Mouse (Mus musculus): Measurements from ENCODE around the gene Acap2.

The Acap2 gene

DNA sequence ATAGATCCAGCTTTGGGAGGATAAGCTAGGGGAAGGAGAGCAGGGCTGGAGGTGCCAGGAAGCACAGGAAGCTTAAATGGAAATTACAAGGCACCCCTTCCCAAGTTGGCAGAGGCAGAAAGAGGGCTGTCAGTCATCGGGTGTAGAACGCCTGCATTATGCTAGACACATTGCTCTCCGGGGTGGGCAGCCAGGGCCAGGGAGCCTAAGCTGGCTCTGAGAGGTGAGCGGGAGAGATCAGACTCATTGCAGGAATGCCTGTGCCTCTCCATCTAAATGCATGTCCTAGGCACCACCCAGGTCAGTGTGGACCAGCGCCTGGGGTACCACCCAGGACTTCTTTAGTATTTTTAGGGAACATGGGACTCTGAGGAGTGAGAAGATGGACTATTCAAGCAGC is 123.6 kb downstream of the Acap2 start:
- DNase-seq: no peak

GRCm38 (mm10) chr16:31076436-31076835 is 124.6 kb downstream of the Acap2 start:
- no peak for DNase-seq

GRCm38 (mm10) chr16:31074324-31074908 is 126.6 kb downstream of the Acap2 start:
- DNase-seq: no peak

GRCm38 (mm10) chr16:31071731-31072130 is 129.3 kb downstream of the Acap2 start:
- no peak for DNase-seq

DNA sequence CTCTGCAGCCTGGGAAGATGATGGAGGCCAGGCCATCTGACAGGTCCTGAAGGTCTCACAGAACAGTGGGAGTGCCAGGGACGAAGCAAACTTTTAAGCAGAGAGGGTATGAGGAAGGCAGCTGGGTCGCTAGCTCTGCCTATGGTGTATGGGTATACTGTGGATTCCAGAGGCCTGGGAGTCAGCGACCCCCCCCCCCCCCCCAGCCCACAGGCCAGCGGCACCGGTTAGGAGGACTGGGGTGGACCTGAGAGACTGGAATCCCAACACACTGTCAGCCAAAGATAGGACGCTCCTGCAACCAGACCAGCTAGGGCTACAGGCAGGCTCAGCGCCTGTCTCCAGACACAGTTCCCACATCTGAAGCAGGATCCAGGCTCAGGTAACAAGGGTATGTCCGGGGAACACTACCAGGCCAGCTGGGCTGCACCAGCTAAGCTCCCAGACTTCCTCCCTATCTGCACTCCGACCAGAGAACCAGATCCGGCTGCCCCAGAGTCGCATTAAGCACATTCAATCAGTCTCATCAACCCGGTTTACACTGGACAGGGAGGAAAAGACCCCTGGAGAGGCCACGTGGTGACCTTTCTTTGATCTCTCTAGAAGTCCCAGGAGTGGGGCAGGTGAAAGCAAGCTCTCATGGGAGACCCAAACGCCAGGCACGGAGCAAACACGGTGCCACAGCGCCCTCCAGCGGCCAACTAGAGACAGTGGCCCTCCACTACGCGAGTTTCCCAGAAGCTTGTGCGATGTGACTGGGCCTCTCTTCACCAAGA is 130.5 kb downstream of the Acap2 start:
- peak; percentile 80 for DNase-seq

- peak; percentile 52 for DNase-seq
These were observed 131.6 kb downstream of the Acap2 start for GRCm38 (mm10) chr16:31069211-31070166.

DNA sequence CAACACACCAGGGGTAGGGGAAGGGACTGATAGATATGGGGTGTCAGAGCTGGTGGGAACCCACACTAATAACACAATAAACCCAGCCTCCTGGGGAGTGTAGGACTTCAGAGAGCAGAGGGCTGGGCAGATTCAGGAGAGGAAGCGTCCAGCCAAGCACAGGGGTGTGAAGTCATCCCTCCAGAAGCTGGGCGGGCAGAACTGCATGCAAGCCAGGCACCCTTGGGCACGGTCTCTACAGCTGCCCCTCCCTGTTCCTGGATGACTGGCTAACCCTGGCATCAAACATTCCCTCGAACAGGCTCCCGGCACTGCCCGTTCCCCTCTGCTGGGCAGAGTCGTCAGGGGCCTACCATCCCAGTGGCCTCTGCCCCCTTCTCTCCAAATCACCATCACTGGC is 132.8 kb downstream of the Acap2 start:
- DNase-seq: no peak

DNA sequence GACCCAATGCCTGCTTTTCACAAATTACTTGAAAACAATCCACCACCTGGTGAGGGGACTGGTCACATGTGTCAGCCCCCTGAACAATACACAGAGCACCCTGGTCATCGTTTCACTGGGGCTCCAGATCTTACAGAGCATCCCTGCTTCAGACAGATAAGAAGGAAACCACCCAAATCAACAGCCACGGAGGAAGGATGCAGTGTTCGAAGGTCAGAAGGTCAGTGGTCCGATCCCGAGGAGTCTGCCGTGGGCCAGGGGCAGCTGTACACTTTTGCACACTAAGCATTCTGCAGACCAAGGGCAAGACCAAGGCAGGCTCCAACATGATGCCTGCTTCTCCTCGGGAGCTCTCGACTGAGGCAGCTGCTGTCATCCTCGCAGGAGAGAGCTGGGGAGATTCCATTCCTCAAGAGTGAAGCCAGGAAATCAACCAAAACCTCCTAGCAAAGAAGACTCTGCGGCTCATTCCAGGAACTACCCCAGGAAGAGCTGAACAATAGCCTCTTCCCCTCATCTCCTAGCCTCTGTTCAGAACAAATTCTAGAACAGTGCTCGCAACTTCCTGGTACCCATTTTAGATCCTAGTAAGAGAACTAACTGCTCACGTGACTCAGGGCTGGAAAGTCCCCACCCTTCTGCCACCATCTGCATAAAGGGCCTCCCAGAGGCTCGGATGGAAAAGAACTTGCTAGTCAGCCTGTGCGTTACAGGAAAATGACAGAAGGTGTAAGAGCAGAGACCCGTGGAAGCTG is 134.5 kb downstream of the Acap2 start:
- DNase-seq: no peak

- no peak for DNase-seq
These were observed 136.3 kb downstream of the Acap2 start for GRCm38 (mm10) chr16:31064782-31065181.

GRCm38 (mm10) chr16:31062918-31063317 is 138.1 kb downstream of the Acap2 start:
- DNase-seq: no peak

- DNase-seq: no peak
These were observed 139.7 kb downstream of the Acap2 start for GRCm38 (mm10) chr16:31061246-31061880.

DNA sequence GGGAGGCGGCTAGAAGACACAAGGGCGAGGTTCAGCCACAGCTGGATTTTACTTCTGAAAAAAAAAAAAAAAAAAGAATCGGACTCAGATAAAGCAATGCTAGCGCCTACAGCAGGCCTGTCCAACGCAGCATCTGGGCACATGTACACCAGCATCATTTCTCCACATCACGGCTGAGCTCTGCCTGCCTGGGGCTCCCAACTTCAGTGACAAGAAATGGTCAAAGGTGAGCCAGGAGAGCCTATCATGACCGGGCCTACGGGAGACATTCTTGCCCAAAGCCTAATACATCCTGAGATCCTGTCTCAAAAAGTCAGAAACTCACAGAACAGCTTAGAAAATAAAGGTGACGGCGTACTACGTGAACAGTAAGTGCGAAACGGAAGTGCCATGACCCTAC is 140.3 kb downstream of the Acap2 start:
- no peak for DNase-seq

DNA sequence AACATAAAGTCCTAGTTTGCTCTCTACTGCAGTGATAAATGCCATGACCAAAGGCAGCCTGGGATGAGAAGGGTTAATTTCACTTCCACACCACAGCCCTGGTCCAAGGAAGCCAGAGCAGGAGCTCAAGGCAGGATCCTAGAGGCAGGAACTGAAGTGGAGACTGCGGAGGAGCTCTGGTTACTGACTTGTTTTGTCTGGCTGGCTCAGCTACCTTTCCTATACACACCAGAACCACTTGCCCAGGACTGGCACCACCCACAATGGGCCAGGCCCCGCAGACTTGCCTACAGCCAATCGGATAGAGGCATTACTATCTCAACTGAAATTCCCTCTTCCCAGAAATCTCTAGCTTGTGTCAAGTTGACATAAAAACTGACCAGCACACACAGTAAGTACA is 140.8 kb downstream of the Acap2 start:
- no peak for DNase-seq

DNA sequence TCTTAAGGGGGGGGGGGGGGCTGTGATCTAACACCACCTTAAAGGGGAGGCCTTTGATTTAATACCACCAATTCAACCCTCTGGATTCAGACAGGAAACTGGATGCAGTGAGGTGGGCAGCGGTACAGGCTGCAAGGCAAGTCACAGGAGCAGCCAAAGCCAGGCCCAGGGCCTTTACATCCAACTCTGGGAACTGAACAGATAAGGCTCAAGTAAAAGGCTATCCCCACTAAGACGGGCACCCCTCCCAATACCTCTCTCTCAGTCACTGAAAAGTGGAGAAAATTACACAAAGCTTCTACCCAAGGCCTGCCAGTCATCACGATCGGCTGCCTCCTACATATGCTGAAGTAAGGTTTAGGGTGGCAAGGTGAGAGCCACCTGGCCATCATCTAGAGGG is 141.3 kb downstream of the Acap2 start:
- no peak for DNase-seq

DNA sequence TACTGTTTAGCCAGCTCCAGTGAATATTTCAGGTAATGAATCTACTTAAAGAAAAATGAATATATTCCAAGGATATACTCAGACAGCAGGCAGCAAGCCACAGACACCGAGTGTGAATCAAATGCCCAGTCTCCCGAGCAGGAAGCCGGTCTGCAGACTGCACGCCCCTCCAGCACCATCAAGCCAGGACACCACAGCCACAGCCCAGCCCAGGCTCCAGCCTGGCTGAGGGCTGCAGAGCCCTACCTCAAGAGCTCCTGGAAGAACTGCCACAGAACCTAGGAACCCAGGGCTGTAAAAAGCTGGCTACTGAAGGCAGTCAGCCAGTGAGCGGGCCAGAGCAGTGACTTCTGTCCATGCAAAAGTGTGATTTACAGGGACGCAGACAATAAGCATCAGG is 148.2 kb downstream of the Acap2 start:
- no peak for DNase-seq

GRCm38 (mm10) chr16:31052177-31052726 is 148.8 kb downstream of the Acap2 start:
- DNase-seq: no peak

DNA sequence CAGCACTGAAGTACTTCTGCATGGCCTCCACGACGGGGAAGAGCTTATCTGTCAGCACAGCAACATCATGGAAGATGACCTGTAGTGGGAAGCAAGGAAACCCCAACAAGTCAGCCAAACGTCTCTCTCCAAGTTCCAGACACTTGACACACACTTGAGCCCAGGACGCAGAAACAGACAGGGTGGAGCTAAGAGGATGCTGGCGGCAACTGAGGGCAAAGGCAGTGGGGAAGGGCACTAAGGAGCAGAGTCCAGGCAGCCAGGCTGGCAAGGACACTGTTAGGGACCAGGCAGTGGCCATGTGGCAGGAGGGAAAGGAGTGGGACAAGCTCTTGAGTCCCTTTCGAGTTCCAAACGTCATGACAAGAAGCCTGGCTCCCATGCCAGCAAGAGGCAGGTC is 150.3 kb downstream of the Acap2 start:
- no peak for DNase-seq

- DNase-seq: no peak
These were observed 152.9 kb downstream of the Acap2 start for GRCm38 (mm10) chr16:31048194-31048593.

DNA sequence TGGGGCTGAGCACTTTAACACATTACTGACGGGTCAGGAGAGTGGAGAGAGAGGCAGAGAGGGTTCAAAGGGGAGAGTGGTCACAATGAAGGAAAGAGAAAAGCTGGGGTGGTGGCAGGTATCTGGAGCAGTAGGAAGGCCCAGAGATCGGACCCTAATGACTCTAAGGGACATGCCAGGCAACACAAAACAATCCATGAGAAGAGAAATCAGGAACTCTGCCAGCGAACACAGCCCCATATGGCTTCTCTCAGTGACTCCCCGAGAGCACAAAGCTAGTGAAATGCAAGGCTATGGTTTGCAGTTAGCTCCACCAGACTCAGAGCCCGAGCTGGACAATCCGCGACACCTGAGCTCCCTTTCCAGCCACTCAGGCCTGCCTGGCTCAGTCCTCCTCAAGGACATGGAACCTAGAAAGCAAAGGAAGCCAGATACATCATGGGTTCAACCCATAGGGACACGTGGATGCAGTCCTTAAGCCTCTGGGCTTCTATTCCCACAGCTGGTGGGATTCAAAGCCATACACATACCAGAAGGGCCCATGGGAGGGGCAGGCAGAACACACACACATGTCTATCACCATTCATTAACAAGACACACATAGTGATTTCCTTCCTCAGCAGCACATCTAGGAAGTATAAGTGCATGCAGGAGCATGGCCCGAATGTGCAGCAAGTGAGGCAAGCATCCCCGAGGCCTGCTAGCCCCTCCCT is 153.7 kb downstream of the Acap2 start:
- no peak for DNase-seq

DNA sequence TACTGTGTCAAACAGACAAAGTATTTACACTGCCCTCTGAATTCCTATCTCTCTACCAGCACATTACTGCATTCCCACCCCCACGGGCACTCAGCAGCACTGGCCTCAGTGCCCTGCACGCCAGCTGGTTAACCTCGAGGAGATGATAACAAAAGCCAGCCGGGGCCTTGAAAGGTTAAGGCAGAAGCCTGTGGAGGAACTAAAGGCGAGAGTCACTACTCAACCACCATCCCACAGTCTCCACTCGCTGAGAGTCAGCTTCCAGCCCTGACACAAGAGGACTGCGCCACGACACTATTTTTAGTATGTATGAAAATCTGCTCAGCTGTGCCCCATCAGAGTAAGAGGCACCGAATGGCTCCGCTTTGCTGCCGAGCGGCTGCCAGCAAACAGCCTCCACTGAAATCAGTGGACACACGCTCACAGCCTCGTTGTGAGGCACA is 154.8 kb downstream of the Acap2 start:
- DNase-seq: no peak

- DNase-seq: no peak
These were observed 155.8 kb downstream of the Acap2 start for GRCm38 (mm10) chr16:31045211-31045610.

Measured in right cerebral cortex, postnatal 25 days (tissue).